Mouse (Mus musculus) bone marrow macrophage, adult 2 months (primary cell): ENCODE data around the gene Hfe2.
"Not testable (repeated sequence)": the region's sequence is repeated elsewhere in the genome, so short reads cannot be mapped to it uniquely, and the experiment has no call there.

Experiments used
- CTCF ChIP-seq: IDR thresholded peaks from 2 replicates; pipeline ENCODE4 v1.5.1; 2012; ENCODE audit warnings: low read depth, mild to moderate bottlenecking, low read length, moderate library complexity
- POLR2A ChIP-seq: IDR thresholded peaks from 2 replicates; pipeline ENCODE4 v1.6.1; 2012; ENCODE audit warnings: mild to moderate bottlenecking, low read depth, low read length, borderline replicate concordance

DNA sequence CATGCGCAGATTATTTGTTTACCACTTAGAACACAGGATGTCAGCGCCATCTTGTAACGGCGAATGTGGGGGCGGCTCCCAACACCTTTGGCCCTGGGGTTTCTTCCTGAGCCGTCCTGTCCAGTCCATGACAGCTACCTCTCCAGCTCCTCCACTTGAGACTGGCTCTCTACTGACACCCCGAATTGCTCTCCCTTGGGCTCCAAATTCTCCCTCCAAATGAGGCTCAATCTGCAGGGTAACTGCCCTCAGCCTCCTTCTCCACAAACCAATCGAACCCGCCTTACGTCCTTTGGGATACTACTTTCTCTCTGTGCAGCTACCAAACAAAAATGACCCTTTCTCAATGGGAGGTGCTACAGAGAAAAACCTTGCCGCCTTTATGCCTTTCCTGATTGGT, 30.5 kb upstream of the Hfe2 start:
- not testable (repeated sequence) for TF ChIP-seq POLR2A, CTCF
